Comparison of ENCODE assay signal across 21 mouse cellular contexts in genomic region chr3:40995161-40995560, GRCm38 (mm10). TPM values are rescaled to one million over a fixed set of nuclear protein-coding genes. Genes with fewer than 3 reads are reported as not detected.
DNase-seq lines count a peak whose midpoint lies in the region; ATAC-seq and TF ChIP-seq lines count a peak whose summit lies in the region.
"Had no signal": no experiment of that assay in that cellular context is flagged by ENCODE, and none has a peak within 500 bp of the region (broad histone marks: within the 10 kb centered on the region; RNA-seq: fewer than 3 reads in every experiment).

No protein-coding gene starts in this region.

- no peak overlapping the region for H3K4me2 ChIP-seq in kidney, embryonic 16.5 days (replicated peaks; ENCODE audit: low read depth, low read length)
- no peak overlapping the region for H3K4me2 ChIP-seq in intestine, postnatal 0 days (replicated peaks; ENCODE audit: low read depth)
- no peak overlapping the region for H3K4me2 ChIP-seq in kidney, embryonic 14.5 days (replicated peaks; ENCODE audit: low read depth, low read length)
- H3K4me2 ChIP-seq: embryonic facial prominence, embryonic 12.5 days; heart, embryonic 13.5 days; kidney, embryonic 15.5 days; midbrain, embryonic 13.5 days had no signal

- TF ChIP-seq CTCF in kidney, adult 2 months (conservative IDR thresholded peaks at IDR 0.05; ENCODE audit: insufficient read depth, insufficient read length, low read depth, low read length), result no peak
- no peak for TF ChIP-seq CTCF in intestine, postnatal 0 days (IDR thresholded peaks at IDR 0.05; ENCODE audit: low read depth)

- 57% methylated on average over 1 of the region's 1 CpGs for WGBS in kidney, adult 2 months
- 51% methylated on average over 1 of the region's 1 CpGs for WGBS in kidney, embryonic 16.5 days
- 21% methylated on average over 1 of the region's 1 CpGs for WGBS in intestine, postnatal 0 days
- WGBS in kidney, embryonic 14.5 days, result 57% methylated on average over 1 of the region's 1 CpGs

- intact Hi-C loops in left cerebral cortex, postnatal 25 days (cut with DNase I), result no loop called here

- H3K36me3 ChIP-seq in kidney, adult 2 months (ENCODE audit: control insufficient read depth, insufficient read depth, low read length), result peaks cover 2% of the 10 kb centered on the region; the same call in 1 of the 2 replicates
- no peaks in the 10 kb centered on the region for H3K36me3 ChIP-seq in kidney, embryonic 16.5 days (ENCODE audit: insufficient read depth, low read length)
- no peaks in the 10 kb centered on the region for H3K36me3 ChIP-seq in intestine, postnatal 0 days (ENCODE audit: control insufficient read depth, insufficient read depth)
- no peaks in the 10 kb centered on the region for H3K36me3 ChIP-seq in kidney, embryonic 14.5 days (ENCODE audit: control insufficient read depth, insufficient read depth, low read length)
- H3K36me3 ChIP-seq: embryonic facial prominence, embryonic 12.5 days; heart, embryonic 13.5 days; kidney, embryonic 15.5 days; midbrain, embryonic 13.5 days had no signal

- no peak overlapping the region for H3K4me3 ChIP-seq in kidney, adult 2 months (ENCODE audit: insufficient read depth, low read depth, low read length)
- no peak overlapping the region for H3K4me3 ChIP-seq in kidney, embryonic 16.5 days (ENCODE audit: low read length)
- H3K4me3 ChIP-seq in intestine, postnatal 0 days (ENCODE audit: low read depth, low read length), result no peak overlapping the region
- no peak overlapping the region for H3K4me3 ChIP-seq in kidney, embryonic 14.5 days (ENCODE audit: low read length)
- H3K4me3 ChIP-seq: embryonic facial prominence, embryonic 12.5 days; heart, embryonic 13.5 days; kidney, embryonic 15.5 days; midbrain, embryonic 13.5 days had no signal

- no peak for ATAC-seq in kidney, embryonic 16.5 days (ENCODE audit: low FRiP score, low TSS enrichment)
- ATAC-seq in intestine, postnatal 0 days, result peak; percentile 82
- no peak for ATAC-seq in activated CD4-positive, CD25-positive, alpha-beta regulatory T cell, adult 4 months
- no peak for ATAC-seq in kidney, embryonic 14.5 days (ENCODE audit: low FRiP score, low TSS enrichment)
- ATAC-seq: forebrain, embryonic 16.5 days; midbrain, embryonic 13.5 days had no signal

- H3K27me3 ChIP-seq in kidney, adult 2 months (replicated peaks; ENCODE audit: control insufficient read depth, insufficient read depth, low read length), result no peaks in the 10 kb centered on the region
- no peaks in the 10 kb centered on the region for H3K27me3 ChIP-seq in kidney, embryonic 16.5 days (ENCODE audit: insufficient read depth, low read length)
- no peaks in the 10 kb centered on the region for H3K27me3 ChIP-seq in intestine, postnatal 0 days (replicated peaks; ENCODE audit: control insufficient read depth, insufficient read depth, low read length)
- H3K27me3 ChIP-seq in kidney, embryonic 14.5 days (ENCODE audit: control insufficient read depth, insufficient read depth, low read length), result no peaks in the 10 kb centered on the region
- H3K27me3 ChIP-seq: embryonic facial prominence, embryonic 12.5 days; heart, embryonic 13.5 days; kidney, embryonic 15.5 days; midbrain, embryonic 13.5 days had no signal

- no peak overlapping the region for H3K9ac ChIP-seq in kidney, embryonic 16.5 days (replicated peaks; ENCODE audit: low read length)
- H3K9ac ChIP-seq in intestine, postnatal 0 days (ENCODE audit: low read depth, low read length), result no peak overlapping the region
- H3K9ac ChIP-seq in kidney, embryonic 14.5 days (ENCODE audit: low read depth, low read length), result no peak overlapping the region
- H3K9ac ChIP-seq: embryonic facial prominence, embryonic 12.5 days; heart, embryonic 13.5 days; kidney, embryonic 15.5 days; midbrain, embryonic 13.5 days had no signal

- no peak overlapping the region for H3K27ac ChIP-seq in kidney, adult 2 months (ENCODE audit: insufficient read depth, low read depth, low read length)
- H3K27ac ChIP-seq in kidney, embryonic 16.5 days (ENCODE audit: low read length), result no peak overlapping the region
- no peak overlapping the region; the same call in 1 of the 2 replicates for H3K27ac ChIP-seq in intestine, postnatal 0 days (ENCODE audit: low read depth, low read length)
- H3K27ac ChIP-seq in kidney, embryonic 14.5 days (ENCODE audit: low read depth, low read length), result no peak overlapping the region
- H3K27ac ChIP-seq: embryonic facial prominence, embryonic 12.5 days; heart, embryonic 13.5 days; kidney, embryonic 15.5 days; midbrain, embryonic 13.5 days had no signal

- peak; percentile 12 for DNase-seq in kidney, adult 2 months
- DNase-seq in right cerebral cortex, adult 18-20 months, result peak; percentile 1
- DNase-seq in right cerebral cortex, postnatal 4 days, result no peak
- DNase-seq in left cerebral cortex, postnatal 25 days (ENCODE audit: low spot score in 2 of 2), result no peak
- DNase-seq: cerebellum, postnatal 36 days; heart, adult 11 months; heart, postnatal 4 days; layer of hippocampus, postnatal 36 days; left cerebral cortex, postnatal 4 days; lung, adult 18-20 months; right cerebral cortex, postnatal 25 days; thymus, postnatal 25 days had no signal

- H3K4me1 ChIP-seq in kidney, adult 2 months (ENCODE audit: control insufficient read depth, insufficient read depth, low read length), result peaks cover 4% of the 10 kb centered on the region; the same call in 1 of the 2 replicates
- H3K4me1 ChIP-seq in kidney, embryonic 16.5 days (ENCODE audit: insufficient read depth, low read length), result no peaks in the 10 kb centered on the region
- H3K4me1 ChIP-seq in intestine, postnatal 0 days (replicated peaks; ENCODE audit: control insufficient read depth, insufficient read depth, low read length), result 0 out of 2 replicates have a peak, but pooled peaks cover 4% of the 10 kb centered on the region
- no peaks in the 10 kb centered on the region for H3K4me1 ChIP-seq in kidney, embryonic 14.5 days (ENCODE audit: control insufficient read depth, insufficient read depth, low read length)
- H3K4me1 ChIP-seq: embryonic facial prominence, embryonic 12.5 days; heart, embryonic 13.5 days; kidney, embryonic 15.5 days; midbrain, embryonic 13.5 days had no signal

- TF ChIP-seq POLR2A in kidney, adult 2 months (IDR thresholded peaks at IDR 0.05; ENCODE audit: low read depth, low read length), result no peak

- no peaks in the 10 kb centered on the region for H3K9me3 ChIP-seq in kidney, embryonic 16.5 days (ENCODE audit: low read length)
- no peaks in the 10 kb centered on the region for H3K9me3 ChIP-seq in intestine, postnatal 0 days (ENCODE audit: control insufficient read depth)
- no peaks in the 10 kb centered on the region for H3K9me3 ChIP-seq in kidney, embryonic 14.5 days (ENCODE audit: control insufficient read depth, low read length)
- H3K9me3 ChIP-seq: embryonic facial prominence, embryonic 12.5 days; heart, embryonic 13.5 days; kidney, embryonic 15.5 days; midbrain, embryonic 13.5 days had no signal

RNA-seq across cellular contexts. Expression of gene Larp1b, which starts 45.5 kb away (rescaled TPM):
- 13.2 and 15.6 TPM in 2 replicates for polyA plus RNA-seq in kidney, adult 2 months (2012; rRNA removed)
- 10.5 and 13.4 TPM in 2 replicates for polyA plus RNA-seq in kidney, embryonic 16.5 days (2015; fragmentation: Nextera tagmentation; extraction: Ambion mirVana)
- polyA plus RNA-seq in intestine, postnatal 0 days (2015; fragmentation: Nextera tagmentation; extraction: Ambion mirVana), result 24.9 and 33.0 TPM in 2 replicates
- 10 to 100 TPM; 20.8 to 24.7 TPM for total RNA-seq in left cerebral cortex, postnatal 25 days (2021)
- polyA plus RNA-seq in activated CD4-positive, CD25-positive, alpha-beta regulatory T cell, adult 4 months (2017; shearing (Covaris generic)), result 10 to 100 TPM; 20.0 to 24.7 TPM
- polyA plus RNA-seq in kidney, embryonic 14.5 days (2014; fragmentation: Nextera tagmentation; extraction: Ambion mirVana), result 6.3 and 7.4 TPM in 2 replicates

Comparison
In these comparisons a context has a peak if more than half of its experiments do, and no peak if none do; other contexts are left out.
1. DNase-seq: peak in kidney, adult 2 months (single experiment) and right cerebral cortex, adult 18-20 months (single experiment); none in right cerebral cortex, postnatal 4 days (single experiment) and left cerebral cortex, postnatal 25 days (0 of 2).